Mouse (Mus musculus): ENCODE results near the gene Hba-a1. TPM values are rescaled to one million over a fixed set of nuclear protein-coding genes. Genes with fewer than 3 reads are reported as not detected.
"Not testable (repeated sequence)": the region's sequence is repeated elsewhere in the genome, so short reads cannot be mapped to it uniquely, and the experiment has no call there.

Gene Hba-a1
- total RNA-seq (2021), result 100 to 1,000 TPM; 361 to 431 TPM

- intact Hi-C loops (cut with DNase I); DNase-seq (ENCODE audit: low spot score in 2 of 2): not testable (repeated sequence)
Measured at GRCm38 (mm10) chr11:32283091-32283777, at the start of gene Hba-a1. Gene Hba-a1 (plus strand): TSS chr11:32283511.

DNA sequence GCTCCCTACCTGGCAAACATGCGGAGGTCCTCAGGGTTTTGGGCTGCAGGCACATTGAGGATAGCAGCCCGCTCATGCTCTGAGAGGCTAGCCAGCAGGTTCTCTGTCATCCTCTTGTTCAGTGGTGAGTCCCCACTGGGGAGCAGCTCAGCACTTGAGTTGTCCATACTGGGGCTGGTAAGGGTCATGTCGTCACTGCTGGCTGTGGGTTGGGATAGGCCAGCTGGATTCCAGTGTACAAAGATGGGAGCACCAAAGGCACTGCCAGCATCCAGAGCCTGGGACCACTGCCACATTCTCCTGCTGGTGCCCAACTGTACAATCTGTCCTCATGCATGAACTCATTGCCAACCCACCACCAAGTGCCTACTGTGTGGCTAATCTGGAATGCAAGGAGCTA, 49.4 kb upstream of the Hba-a1 start:
- DNase-seq (ENCODE audit: low spot score in 2 of 2), result no peak
- intact Hi-C loops (cut with DNase I), result no loop called here

DNA sequence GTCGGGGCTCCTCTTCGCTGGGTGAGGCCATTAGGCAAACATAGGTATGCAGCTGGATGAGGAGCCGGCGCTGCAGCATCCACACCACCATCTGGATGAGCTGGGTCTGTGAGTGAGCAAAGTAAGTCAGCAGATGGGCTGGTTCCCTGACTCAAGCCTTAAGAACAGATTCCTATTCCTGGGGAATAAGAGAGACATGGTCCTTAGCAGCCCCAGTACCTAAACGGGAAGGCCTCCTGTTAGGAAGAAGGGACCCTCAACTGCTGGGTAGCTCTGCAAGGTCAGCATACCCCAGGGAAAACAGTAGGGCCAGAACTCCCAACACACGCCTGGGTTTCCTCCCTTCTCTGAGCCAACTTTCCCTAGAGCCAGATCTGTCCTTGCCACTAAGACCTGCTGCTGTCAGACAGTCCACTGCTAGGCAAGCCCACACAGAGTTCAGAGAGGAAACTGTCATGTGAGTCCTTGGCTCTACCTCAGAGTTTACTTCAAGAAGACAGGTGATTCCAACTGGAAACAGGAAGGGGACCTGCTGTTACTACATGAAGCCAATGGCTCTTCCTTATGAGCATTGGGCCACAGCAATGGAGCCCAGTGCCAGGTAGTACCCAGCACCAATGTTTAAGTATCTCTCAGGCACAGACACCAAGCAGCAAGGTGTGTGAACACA, 48.4 kb upstream of the Hba-a1 start:
- DNase-seq (ENCODE audit: low spot score in 2 of 2), result no peak

DNA sequence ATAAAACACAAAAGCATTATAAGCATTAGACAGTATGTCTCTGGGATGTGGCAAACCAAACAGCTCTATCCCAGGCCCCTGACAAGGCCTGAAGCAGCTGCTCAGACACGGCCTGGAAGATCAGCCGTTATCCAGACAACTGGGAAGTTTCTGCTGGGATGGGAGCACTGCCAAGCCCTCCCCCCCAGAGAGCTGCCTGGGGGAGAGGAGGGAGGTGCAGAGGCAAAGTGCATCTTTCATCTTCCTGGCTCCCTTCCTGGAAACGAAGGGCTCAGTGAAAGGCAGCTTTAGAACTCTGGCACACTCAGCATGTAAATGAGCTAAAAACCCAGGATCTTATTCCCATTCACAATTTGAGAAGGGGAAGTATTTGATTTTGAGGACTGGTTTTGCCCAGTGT, 47.7 kb upstream of the Hba-a1 start:
- intact Hi-C loops (cut with DNase I), result no loop called here
- peak; percentile 62 to 63 for DNase-seq (ENCODE audit: low spot score in 2 of 2)

More for the DNA sequence above, 48.4 kb upstream of the Hba-a1 start:
- intact Hi-C loops (cut with DNase I), result no loop called here

GRCm38 (mm10) chr11:32236132-32236531, 47.2 kb upstream of the Hba-a1 start:
- intact Hi-C loops (cut with DNase I), result no loop called here
- no peak for DNase-seq (ENCODE audit: low spot score in 2 of 2)

- no peak for DNase-seq (ENCODE audit: low spot score in 2 of 2)
- intact Hi-C loops (cut with DNase I), result no loop called here
Measured at GRCm38 (mm10) chr11:32236712-32237410, 46.5 kb upstream of the Hba-a1 start.

GRCm38 (mm10) chr11:32237411-32237795, 45.9 kb upstream of the Hba-a1 start:
- intact Hi-C loops (cut with DNase I), result no loop called here
- no peak for DNase-seq (ENCODE audit: low spot score in 2 of 2)

GRCm38 (mm10) chr11:32238093-32238860, 45.0 kb upstream of the Hba-a1 start:
- intact Hi-C loops (cut with DNase I), result loop anchor here (1.0 to 2.0 kb wide), 2 partner anchors 21 to 55 kb away; no protein-coding TSS in a partner anchor
- peak; percentile 71 to 78 for DNase-seq (ENCODE audit: low spot score in 2 of 2)

DNA sequence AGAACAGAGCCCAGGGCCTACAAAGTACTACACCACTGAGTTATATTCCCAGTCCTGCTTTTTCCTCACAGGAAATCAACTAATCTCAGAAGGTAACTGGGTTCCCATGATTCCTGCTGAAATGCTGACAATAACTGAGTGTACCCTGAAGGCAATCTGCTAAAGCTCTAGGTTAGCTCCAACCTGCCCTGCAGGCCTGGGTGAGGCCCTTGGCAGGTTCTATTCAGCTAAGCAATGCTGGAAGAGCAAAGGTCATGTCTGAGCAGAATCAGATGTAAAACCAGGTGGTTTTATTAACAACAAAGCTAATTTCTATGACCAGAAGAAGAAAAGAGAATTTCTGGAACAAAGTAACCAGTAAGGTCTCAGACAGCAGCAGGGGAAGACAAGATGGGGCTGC, 41.9 kb upstream of the Hba-a1 start:
- intact Hi-C loops (cut with DNase I), result no loop called here
- no peak for DNase-seq (ENCODE audit: low spot score in 2 of 2)

- DNase-seq (ENCODE audit: low spot score in 2 of 2), result no peak
- intact Hi-C loops (cut with DNase I), result no loop called here
Measured at GRCm38 (mm10) chr11:32242209-32242608, 41.1 kb upstream of the Hba-a1 start.

- peak in 1 of 2 experiments; percentile 66 for DNase-seq (ENCODE audit: low spot score in 2 of 2)
- intact Hi-C loops (cut with DNase I), result no loop called here
Measured at GRCm38 (mm10) chr11:32243205-32243955, 39.9 kb upstream of the Hba-a1 start.

DNA sequence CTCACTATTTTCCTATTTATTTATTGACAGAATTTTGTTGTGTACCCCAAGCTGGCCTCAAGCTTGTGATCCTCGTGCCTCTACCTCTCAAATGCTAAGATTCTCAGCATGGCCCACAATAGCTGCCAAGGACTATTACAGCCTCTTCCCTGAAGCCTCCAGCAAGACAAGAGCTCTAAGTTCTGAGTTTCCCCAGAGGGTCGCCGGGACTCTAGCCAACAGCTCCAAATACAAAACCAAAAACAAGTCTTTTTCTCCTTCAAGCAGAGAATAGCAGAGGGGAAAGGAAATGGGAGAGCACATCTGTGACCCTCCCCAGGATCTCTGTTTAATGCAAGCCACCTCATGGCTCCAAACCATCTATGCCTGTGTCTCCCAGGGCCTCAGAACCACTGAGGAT, 39.2 kb upstream of the Hba-a1 start:
- no peak for DNase-seq (ENCODE audit: low spot score in 2 of 2)
- intact Hi-C loops (cut with DNase I), result no loop called here

- DNase-seq (ENCODE audit: low spot score in 2 of 2), result no peak
- intact Hi-C loops (cut with DNase I), result no loop called here
Measured at GRCm38 (mm10) chr11:32244617-32245016, 38.7 kb upstream of the Hba-a1 start.

DNA sequence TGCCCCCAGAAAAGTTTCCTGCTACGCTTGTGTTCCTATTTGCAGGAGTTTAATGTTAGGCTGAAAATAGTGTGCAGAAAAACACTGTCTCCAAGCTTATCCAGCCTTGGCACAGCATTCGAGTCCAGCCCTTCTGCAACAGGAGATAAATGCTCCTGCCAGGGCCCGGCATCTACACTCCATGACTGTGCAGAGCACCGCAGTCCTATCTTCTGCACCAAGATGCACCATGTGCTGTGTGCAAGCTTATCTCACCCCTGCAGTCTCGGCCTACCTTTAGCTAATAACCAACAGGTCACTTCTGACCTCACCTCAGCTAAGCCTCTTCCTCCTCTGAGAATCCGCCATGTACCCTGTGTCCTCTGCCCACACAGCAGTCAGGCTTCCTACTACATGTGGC, 37.7 kb upstream of the Hba-a1 start:
- intact Hi-C loops (cut with DNase I), result no loop called here
- DNase-seq (ENCODE audit: low spot score in 2 of 2), result no peak

GRCm38 (mm10) chr11:32247068-32247467, 36.2 kb upstream of the Hba-a1 start:
- intact Hi-C loops (cut with DNase I), result no loop called here
- DNase-seq (ENCODE audit: low spot score in 2 of 2), result no peak

DNA sequence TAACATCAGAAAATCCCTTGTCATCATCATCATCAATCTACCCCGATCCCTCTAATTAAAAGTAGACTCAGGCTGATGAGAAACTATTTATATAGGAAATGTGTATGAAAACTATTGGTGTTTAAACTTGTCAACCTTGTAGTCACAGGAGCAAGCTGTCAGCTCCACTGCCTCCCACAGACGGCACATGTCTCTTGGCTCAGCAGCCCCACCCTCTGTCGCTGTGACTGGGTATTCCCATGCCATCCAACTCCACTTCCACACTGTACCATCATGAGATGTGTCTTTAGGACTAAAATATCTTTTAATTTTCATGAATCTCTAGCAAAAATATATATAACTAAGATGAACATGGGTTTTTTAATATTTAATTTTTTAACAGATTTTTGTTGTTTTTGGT, 35.0 kb upstream of the Hba-a1 start:
- no peak for DNase-seq (ENCODE audit: low spot score in 2 of 2)
- intact Hi-C loops (cut with DNase I), result no loop called here

DNA sequence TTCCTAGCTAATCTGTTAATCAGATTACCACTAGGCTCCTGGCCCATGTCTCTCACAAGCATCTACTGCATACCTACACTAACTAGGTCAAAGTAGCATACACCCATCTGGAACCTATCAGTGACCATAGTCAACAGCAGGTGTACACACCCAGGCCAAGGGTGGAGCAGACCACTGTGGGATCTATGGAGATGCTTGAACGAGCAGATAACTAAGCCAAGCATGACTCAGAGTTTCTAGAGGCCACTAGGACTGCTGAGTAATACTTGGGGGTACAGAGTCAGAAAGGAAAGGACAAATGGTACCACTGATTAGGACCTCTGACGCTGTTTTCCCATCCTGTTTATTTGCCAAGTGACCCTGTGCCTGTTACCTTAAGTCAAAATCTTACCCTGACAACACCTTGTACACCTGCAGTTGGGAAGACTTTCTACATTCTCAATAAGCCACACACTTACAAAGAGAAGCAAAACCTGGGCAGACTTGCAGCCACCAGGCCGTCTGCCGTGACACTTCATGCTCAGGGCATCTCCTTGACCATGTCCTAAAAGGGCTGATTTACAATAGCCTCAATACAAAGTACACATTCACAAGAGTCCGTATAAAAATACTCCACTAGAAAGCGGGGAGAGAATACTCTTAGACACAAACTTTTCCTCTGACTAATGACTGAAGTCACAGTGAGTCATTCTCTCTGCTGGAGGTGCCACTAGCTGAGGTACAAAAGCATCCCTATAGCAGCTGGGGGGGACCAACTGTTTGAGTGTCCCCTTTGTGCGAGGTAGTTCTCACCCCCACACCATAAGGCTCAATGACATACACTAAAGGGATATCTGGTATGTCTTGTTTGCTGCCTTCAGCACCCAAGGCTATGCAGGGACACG, 32.2 kb upstream of the Hba-a1 start:
- no peak for DNase-seq (ENCODE audit: low spot score in 2 of 2)
- intact Hi-C loops (cut with DNase I), result no loop called here

DNA sequence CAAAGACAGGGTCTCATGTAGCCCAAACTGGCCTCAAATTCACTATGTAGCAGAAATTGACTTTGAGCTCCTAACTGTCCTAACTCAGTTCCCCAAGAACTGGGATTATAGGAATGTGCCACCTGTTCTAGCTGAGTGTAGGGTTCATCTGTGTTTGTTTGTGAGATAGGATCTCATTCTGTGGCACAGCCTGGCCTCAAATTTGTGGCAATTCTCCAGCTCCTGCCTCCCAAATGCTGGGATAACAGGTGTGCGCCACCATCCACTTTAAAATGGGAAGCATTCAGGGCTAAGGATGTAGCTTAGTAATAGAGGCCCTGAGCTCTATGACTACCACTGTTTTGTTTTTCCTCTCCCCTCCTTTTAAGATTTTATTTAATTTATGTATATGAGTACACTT, 30.2 kb upstream of the Hba-a1 start:
- intact Hi-C loops (cut with DNase I), result no loop called here

More for the DNA sequence above, 30.2 kb upstream of the Hba-a1 start:
- no peak for DNase-seq (ENCODE audit: low spot score in 2 of 2)

Data from left cerebral cortex, postnatal 36 days (tissue).